7 mouse cellular contexts compared by ENCODE assay signal in genomic region chr3:95893606-95894316, GRCm38 (mm10). TPM values are rescaled to one million over a fixed set of nuclear protein-coding genes. Genes with fewer than 3 reads are reported as not detected.
DNase-seq lines count a peak whose midpoint lies in the region; ATAC-seq lines count a peak whose summit lies in the region.
"Not testable (repeated sequence)": the region's sequence is repeated elsewhere in the genome, so short reads cannot be mapped to it uniquely, and the experiment has no call there.

Gene Aph1a (plus strand): TSS chr3:95893969.

- H3K4me3 ChIP-seq in intestine, embryonic 15.5 days (replicated peaks), result peak within 1 kb of the TSS; percentile 55
- H3K4me3 ChIP-seq in midbrain, embryonic 10.5 days, result peak within 1 kb of the TSS; percentile 80

- peak; percentile 98 for ATAC-seq in intestine, embryonic 15.5 days

- H3K27me3 ChIP-seq in intestine, embryonic 15.5 days (replicated peaks); midbrain, embryonic 10.5 days (ENCODE audit: low read depth, poor library complexity, severe bottlenecking): not testable (repeated sequence)

- peak within 1 kb of the TSS; percentile 88 for H3K27ac ChIP-seq in intestine, embryonic 15.5 days
- peak within 1 kb of the TSS; percentile 84 for H3K27ac ChIP-seq in midbrain, embryonic 10.5 days (replicated peaks)

- peaks cover 21% of the 10 kb centered on the region for H3K4me1 ChIP-seq in intestine, embryonic 15.5 days (replicated peaks)
- peaks cover 41% of the 10 kb centered on the region for H3K4me1 ChIP-seq in midbrain, embryonic 10.5 days

- not testable (repeated sequence) for H3K36me3 ChIP-seq in intestine, embryonic 15.5 days
- H3K36me3 ChIP-seq in midbrain, embryonic 10.5 days, result peaks cover 22% of the 10 kb centered on the region

- intact Hi-C loops in left cerebral cortex, postnatal 25 days (cut with DNase I), result loop anchor here (1.0 kb wide), 1 partner anchor 11 kb away; the partner anchor contains the start of gene Ciart

- peak; percentile 99 for DNase-seq in adrenal gland, adult (ENCODE audit: inconsistent age in 2 of 2, low spot score in 1 of 2)
- DNase-seq in embryo, embryonic 10.5 days (ENCODE audit: low spot score), result peak; percentile 98
- peak; percentile 98 for DNase-seq in gastrocnemius, postnatal 25 days
- DNase-seq in left cerebral cortex, postnatal 25 days (ENCODE audit: low spot score in 2 of 2), result peak; percentile 95 to 99
- peak; percentile 96 for DNase-seq in midbrain, embryonic 10.5 days (ENCODE audit: low spot score)
- DNase-seq in right cerebral cortex, postnatal 4 days, result peak; percentile 86

- H3K9me3 ChIP-seq in intestine, embryonic 15.5 days; midbrain, embryonic 10.5 days (replicated peaks): not testable (repeated sequence)

- under 1% methylated on average over 29 of the region's 43 CpGs for WGBS in intestine, embryonic 15.5 days
- WGBS in midbrain, embryonic 10.5 days, result under 1% methylated on average over 30 of the region's 43 CpGs

- peak within 1 kb of the TSS; percentile 70 for H3K4me2 ChIP-seq in intestine, embryonic 15.5 days (replicated peaks)

- peak within 1 kb of the TSS; percentile 65 for H3K9ac ChIP-seq in intestine, embryonic 15.5 days

RNA-seq across cellular contexts. Expression of gene Aph1a, which starts in this region (rescaled TPM):
- 10 to 100 TPM; 43.9 to 51.9 TPM for total RNA-seq in gastrocnemius, postnatal 25 days (2021)
- 38.3 and 38.8 TPM in 2 replicates for polyA plus RNA-seq in intestine, embryonic 15.5 days (2015; fragmentation: Nextera tagmentation; extraction: Ambion mirVana)
- total RNA-seq in left cerebral cortex, postnatal 25 days (2021), result 10 to 100 TPM; 69.0 to 78.5 TPM
- 31.1 and 37.4 TPM in 2 replicates for polyA plus RNA-seq in midbrain, embryonic 10.5 days (2016; fragmentation: Nextera tagmentation; extraction: Ambion mirVana)

Comparison
In these comparisons a context has a peak if more than half of its experiments do, and no peak if none do; other contexts are left out.
1. Peak in every context shown above with its lines: DNase-seq, ATAC-seq, H3K4me3 ChIP-seq and H3K27ac ChIP-seq.